Mouse (Mus musculus): ENCODE data around the gene Cfi. TPM values are rescaled to one million over a fixed set of nuclear protein-coding genes. Genes with fewer than 3 reads are reported as not detected.

Gene Cfi
- polyA plus RNA-seq (2015; fragmentation: Nextera tagmentation; extraction: Ambion mirVana), result 0.53 and 0.69 TPM in 2 replicates

- H3K4me2 ChIP-seq, result no peak within 1 kb of the TSS
- no peaks in the 10 kb centered on the region for H3K27me3 ChIP-seq
- WGBS, result 77% methylated on average over 6 of the region's 6 CpGs
- H3K4me1 ChIP-seq (replicated peaks), result no peaks in the 10 kb centered on the region
- no peak within 1 kb of the TSS for H3K4me3 ChIP-seq
- ATAC-seq (ENCODE audit: low read depth), result no peak
- no peaks in the 10 kb centered on the region for H3K9me3 ChIP-seq
- H3K9ac ChIP-seq, result no peak within 1 kb of the TSS
- H3K27ac ChIP-seq (replicated peaks), result no peak within 1 kb of the TSS
- no peaks in the 10 kb centered on the region for H3K36me3 ChIP-seq
Measured at GRCm38 (mm10) chr3:129835388-129835934, at the start of gene Cfi. Cfi (plus strand) TSS chr3:129835884.

GRCm38 (mm10) chr3:129793801-129794200 is 41.9 kb upstream of the Cfi start:
- Histone ChIP-seq H3K9me3 (no peaks in the 10 kb centered on the region), H3K27ac (replicated peaks) (no peak overlapping the region), H3K4me3 (no peak overlapping the region), H3K27me3 (no peaks in the 10 kb centered on the region), H3K4me2 (no peak overlapping the region), H3K4me1 (replicated peaks) (no peaks in the 10 kb centered on the region), H3K9ac (no peak overlapping the region), H3K36me3 (no peaks in the 10 kb centered on the region)
- ATAC-seq (ENCODE audit: low read depth), result no peak
- WGBS, result 91% methylated on average over 5 of the region's 5 CpGs

- no peak overlapping the region for H3K4me2 ChIP-seq
- no peak overlapping the region for H3K4me3 ChIP-seq
- no peak for ATAC-seq (ENCODE audit: low read depth)
- H3K27ac ChIP-seq (replicated peaks), result no peak overlapping the region
- no peak overlapping the region for H3K9ac ChIP-seq
- 81% methylated on average over 5 of the region's 5 CpGs for WGBS
- H3K27me3 ChIP-seq, result no peaks in the 10 kb centered on the region
- H3K36me3 ChIP-seq, result no peaks in the 10 kb centered on the region
- H3K9me3 ChIP-seq, result no peaks in the 10 kb centered on the region
- no peaks in the 10 kb centered on the region for H3K4me1 ChIP-seq (replicated peaks)
Measured at GRCm38 (mm10) chr3:129797341-129797740, 38.3 kb upstream of the Cfi start.

GRCm38 (mm10) chr3:129798551-129798950 is 37.1 kb upstream of the Cfi start:
- H3K36me3 ChIP-seq, result no peaks in the 10 kb centered on the region
- H3K4me3 ChIP-seq, result no peak overlapping the region
- 87% methylated on average over 11 of the region's 11 CpGs for WGBS
- H3K4me2 ChIP-seq, result no peak overlapping the region
- no peak overlapping the region for H3K27ac ChIP-seq (replicated peaks)
- no peak overlapping the region for H3K9ac ChIP-seq
- H3K27me3 ChIP-seq, result no peaks in the 10 kb centered on the region
- H3K4me1 ChIP-seq (replicated peaks), result no peaks in the 10 kb centered on the region
- H3K9me3 ChIP-seq, result no peaks in the 10 kb centered on the region
- ATAC-seq (ENCODE audit: low read depth), result no peak

- 87% methylated on average over 2 of the region's 2 CpGs for WGBS
- H3K4me1 ChIP-seq (replicated peaks), result no peaks in the 10 kb centered on the region
- no peak overlapping the region for H3K4me3 ChIP-seq
Measured at GRCm38 (mm10) chr3:129799011-129799410, 36.7 kb upstream of the Cfi start.

GRCm38 (mm10) chr3:129803765-129804164 is 31.9 kb upstream of the Cfi start, which contains the start of gene Lrit3:
Lrit3 (minus strand) TSS chr3:129804030.
- Histone ChIP-seq H3K36me3 (no peaks in the 10 kb centered on the region), H3K9me3 (no peaks in the 10 kb centered on the region), H3K4me1 (replicated peaks) (no peaks in the 10 kb centered on the region), H3K27ac (replicated peaks) (no peak within 1 kb of the TSS), H3K27me3 (no peaks in the 10 kb centered on the region), H3K4me3 (no peak within 1 kb of the TSS), H3K4me2 (no peak within 1 kb of the TSS), H3K9ac (no peak within 1 kb of the TSS)
- no peak for ATAC-seq (ENCODE audit: low read depth)
- WGBS, result 83% methylated on average over 10 of the region's 10 CpGs

More at GRCm38 (mm10) chr3:129799011-129799410, 36.7 kb upstream of the Cfi start:
- ATAC-seq (ENCODE audit: low read depth), result no peak
- Histone ChIP-seq H3K27ac (replicated peaks) (no peak overlapping the region), H3K9ac (no peak overlapping the region), H3K27me3 (no peaks in the 10 kb centered on the region), H3K9me3 (no peaks in the 10 kb centered on the region), H3K4me2 (no peak overlapping the region), H3K36me3 (no peaks in the 10 kb centered on the region)

GRCm38 (mm10) chr3:129820847-129821246 is 14.8 kb upstream of the Cfi start:
- no peak overlapping the region for H3K27ac ChIP-seq (replicated peaks)
- H3K4me1 ChIP-seq (replicated peaks), result no peaks in the 10 kb centered on the region
- H3K4me2 ChIP-seq, result no peak overlapping the region
- H3K36me3 ChIP-seq, result peaks cover 31% of the 10 kb centered on the region
- no peak overlapping the region for H3K9ac ChIP-seq
- ATAC-seq (ENCODE audit: low read depth), result no peak
- H3K9me3 ChIP-seq, result no peaks in the 10 kb centered on the region
- no peaks in the 10 kb centered on the region for H3K27me3 ChIP-seq
- H3K4me3 ChIP-seq, result no peak overlapping the region
- WGBS, result 61% methylated on average over 9 of the region's 9 CpGs

GRCm38 (mm10) chr3:129821736-129822135 is 13.9 kb upstream of the Cfi start:
- Histone ChIP-seq H3K9ac (no peak overlapping the region), H3K27me3 (no peaks in the 10 kb centered on the region), H3K9me3 (no peaks in the 10 kb centered on the region), H3K4me1 (replicated peaks) (no peaks in the 10 kb centered on the region), H3K4me2 (no peak overlapping the region), H3K4me3 (no peak overlapping the region), H3K36me3 (peaks cover 40% of the 10 kb centered on the region), H3K27ac (replicated peaks) (no peak overlapping the region)
- WGBS, result 74% methylated on average over 8 of the region's 8 CpGs
- ATAC-seq (ENCODE audit: low read depth), result no peak

GRCm38 (mm10) chr3:129822206-129822775 is 13.4 kb upstream of the Cfi start, which contains the start of gene Rrh:
Rrh (minus strand) TSS chr3:129822587.
- ATAC-seq (ENCODE audit: low read depth), result no peak
- H3K4me3 ChIP-seq, result no peak within 1 kb of the TSS

GRCm38 (mm10) chr3:129823293-129823692 is 12.4 kb upstream of the Cfi start:
- Histone ChIP-seq H3K27ac (replicated peaks) (no peak overlapping the region), H3K36me3 (peaks cover 44% of the 10 kb centered on the region), H3K4me3 (no peak overlapping the region), H3K9me3 (no peaks in the 10 kb centered on the region), H3K4me2 (no peak overlapping the region), H3K9ac (no peak overlapping the region), H3K4me1 (replicated peaks) (no peaks in the 10 kb centered on the region), H3K27me3 (no peaks in the 10 kb centered on the region)
- ATAC-seq (ENCODE audit: low read depth), result no peak
- 58% methylated on average over 5 of the region's 5 CpGs for WGBS

More at GRCm38 (mm10) chr3:129822206-129822775, 13.4 kb upstream of the Cfi start, which contains the start of gene Rrh:
- Histone ChIP-seq H3K9me3 (no peaks in the 10 kb centered on the region), H3K9ac (no peak within 1 kb of the TSS), H3K27me3 (no peaks in the 10 kb centered on the region), H3K27ac (replicated peaks) (no peak within 1 kb of the TSS), H3K4me1 (replicated peaks) (no peaks in the 10 kb centered on the region), H3K36me3 (peaks cover 41% of the 10 kb centered on the region), H3K4me2 (no peak within 1 kb of the TSS)
- 63% methylated on average over 11 of the region's 11 CpGs for WGBS

- Histone ChIP-seq H3K4me2 (no peak overlapping the region), H3K36me3 (peaks cover 48% of the 10 kb centered on the region), H3K4me1 (replicated peaks) (no peaks in the 10 kb centered on the region), H3K27me3 (no peaks in the 10 kb centered on the region), H3K9me3 (no peaks in the 10 kb centered on the region), H3K9ac (no peak overlapping the region), H3K4me3 (no peak overlapping the region), H3K27ac (replicated peaks) (no peak overlapping the region)
- 93% methylated on average over 4 of the region's 4 CpGs for WGBS
- no peak for ATAC-seq (ENCODE audit: low read depth)
Measured at GRCm38 (mm10) chr3:129824146-129824545, 11.5 kb upstream of the Cfi start.

- no peak for ATAC-seq (ENCODE audit: low read depth)
- H3K4me1 ChIP-seq (replicated peaks), result peaks cover 7% of the 10 kb centered on the region
- WGBS, result 92% methylated on average over 10 of the region's 10 CpGs
- H3K4me2 ChIP-seq, result no peak overlapping the region
- no peaks in the 10 kb centered on the region for H3K27me3 ChIP-seq
- no peak overlapping the region for H3K27ac ChIP-seq (replicated peaks)
- H3K9me3 ChIP-seq, result no peaks in the 10 kb centered on the region
- peaks cover 48% of the 10 kb centered on the region for H3K36me3 ChIP-seq
- no peak overlapping the region for H3K9ac ChIP-seq
- no peak overlapping the region for H3K4me3 ChIP-seq
Measured at GRCm38 (mm10) chr3:129824891-129825290, 10.8 kb upstream of the Cfi start.

GRCm38 (mm10) chr3:129826691-129827090 is 9.0 kb upstream of the Cfi start:
- Histone ChIP-seq H3K27me3 (no peaks in the 10 kb centered on the region), H3K9me3 (no peaks in the 10 kb centered on the region), H3K4me3 (no peak overlapping the region), H3K9ac (no peak overlapping the region), H3K27ac (replicated peaks) (no peak overlapping the region), H3K4me1 (replicated peaks) (peaks cover 12% of the 10 kb centered on the region), H3K36me3 (peaks cover 48% of the 10 kb centered on the region), H3K4me2 (no peak overlapping the region)
- ATAC-seq (ENCODE audit: low read depth), result no peak
- WGBS, result 91% methylated on average over 10 of the region's 10 CpGs
